Mouse (Mus musculus): ENCODE results near the gene Tmem106b. TPM values are rescaled to one million over a fixed set of nuclear protein-coding genes. Genes with fewer than 3 reads are reported as not detected.

Gene Tmem106b
- polyA plus RNA-seq, 1 experiment from 2014 or later = 31.5 TPM

DNA sequence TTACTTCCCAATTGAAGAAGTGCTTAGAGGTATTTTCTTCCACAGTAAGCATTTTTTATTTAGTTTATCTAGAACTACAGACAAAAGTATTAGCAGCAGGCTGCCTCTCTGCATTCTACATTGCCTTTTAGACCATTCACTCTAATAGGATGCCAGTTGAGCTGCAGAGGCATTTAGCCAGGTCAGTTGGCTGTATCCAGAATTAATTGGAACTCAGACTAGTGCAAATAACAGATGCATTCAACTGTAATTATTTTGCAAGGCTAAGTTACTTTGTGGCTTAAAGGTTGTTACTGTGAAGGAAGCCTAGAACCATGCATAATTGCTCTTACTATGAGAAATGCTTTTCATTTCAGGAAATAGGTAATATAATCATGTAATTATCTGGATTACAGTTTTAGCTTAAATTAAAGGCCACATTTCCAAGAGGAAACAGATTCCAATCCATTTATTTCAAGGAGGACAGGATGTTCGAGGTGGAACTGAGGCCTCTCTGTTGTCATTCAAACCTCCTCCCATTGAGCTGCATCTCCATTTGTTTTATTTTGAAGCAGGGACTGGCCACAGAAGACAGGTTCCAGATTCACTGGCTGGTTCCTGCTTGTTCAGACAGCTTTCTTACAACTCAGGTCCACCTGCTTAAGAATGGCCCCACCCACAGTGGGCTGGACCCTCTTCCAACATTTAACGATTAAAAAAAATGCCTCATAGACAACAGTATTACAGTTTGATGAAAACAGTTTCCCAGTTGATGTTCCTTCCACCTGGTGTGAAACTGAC is 27.3 kb downstream of the Tmem106b start:
- no peak overlapping the region for H3K4me3 ChIP-seq (ENCODE audit: low read depth, low read length)
- no peaks in the 10 kb centered on the region for H3K27me3 ChIP-seq (ENCODE audit: insufficient read depth, low read length)
- no peaks in the 10 kb centered on the region for H3K36me3 ChIP-seq (ENCODE audit: insufficient read depth)
- no peak overlapping the region for H3K9ac ChIP-seq
- 79% methylated on average over 2 of the region's 2 CpGs for WGBS
- H3K4me1 ChIP-seq (ENCODE audit: insufficient read depth) = no peaks in the 10 kb centered on the region
- H3K27ac ChIP-seq (ENCODE audit: low read depth) = no peak overlapping the region
- no peak for ATAC-seq (ENCODE audit: insufficient read depth)
- H3K4me2 ChIP-seq = no peak overlapping the region
- TF ChIP-seq CTCF (IDR thresholded peaks at IDR 0.05; ENCODE audit: low read depth) = no peak
- DNase-seq = no peak
- no peaks in the 10 kb centered on the region for H3K9me3 ChIP-seq (ENCODE audit: low read depth, low read length)

GRCm38 (mm10) chr6:13100137-13100536 is 30.6 kb downstream of the Tmem106b start:
- H3K36me3 ChIP-seq (ENCODE audit: insufficient read depth) = no peaks in the 10 kb centered on the region
- H3K4me3 ChIP-seq (ENCODE audit: low read depth, low read length) = no peak overlapping the region
- no peaks in the 10 kb centered on the region for H3K27me3 ChIP-seq (ENCODE audit: insufficient read depth, low read length)
- no peaks in the 10 kb centered on the region for H3K9me3 ChIP-seq (ENCODE audit: low read depth, low read length)
- H3K4me1 ChIP-seq (ENCODE audit: insufficient read depth) = no peaks in the 10 kb centered on the region
- ATAC-seq (ENCODE audit: insufficient read depth) = no peak
- no peak overlapping the region for H3K9ac ChIP-seq
- H3K4me2 ChIP-seq = no peak overlapping the region
- H3K27ac ChIP-seq (ENCODE audit: low read depth) = no peak overlapping the region
- WGBS = 76% methylated on average over 2 of the region's 2 CpGs
- TF ChIP-seq CTCF (IDR thresholded peaks at IDR 0.05; ENCODE audit: low read depth) = no peak
- no peak for DNase-seq

DNA sequence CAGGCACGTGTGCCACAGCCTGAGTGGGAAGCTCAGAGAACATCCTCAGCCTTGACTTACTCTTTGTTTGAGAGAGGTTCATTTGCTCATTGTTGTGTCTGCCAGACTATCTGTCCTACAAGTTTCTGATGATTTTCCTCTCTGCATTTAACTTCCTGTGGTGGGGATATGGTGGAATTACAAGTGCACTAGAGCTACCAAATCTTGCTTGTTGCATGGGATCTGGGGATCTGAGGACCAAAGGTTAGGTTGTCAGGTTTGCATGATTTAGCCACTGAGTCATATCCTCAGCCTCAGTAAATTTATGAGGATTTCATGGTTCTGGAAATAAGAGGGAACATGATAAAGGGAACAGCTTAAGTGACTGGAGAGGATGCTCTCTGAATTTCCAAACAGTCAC is 39.1 kb downstream of the Tmem106b start:
- no peak for ATAC-seq (ENCODE audit: insufficient read depth)
- WGBS = 76% methylated on average over 1 of the region's 1 CpGs
- H3K27me3 ChIP-seq (ENCODE audit: insufficient read depth, low read length) = no peaks in the 10 kb centered on the region
- no peak for TF ChIP-seq CTCF (IDR thresholded peaks at IDR 0.05; ENCODE audit: low read depth)
- no peak for DNase-seq
- H3K9me3 ChIP-seq (ENCODE audit: low read depth, low read length) = no peaks in the 10 kb centered on the region
- H3K9ac ChIP-seq = no peak overlapping the region
- no peak overlapping the region for H3K4me2 ChIP-seq
- no peak overlapping the region for H3K4me3 ChIP-seq (ENCODE audit: low read depth, low read length)
- H3K36me3 ChIP-seq (ENCODE audit: insufficient read depth) = no peaks in the 10 kb centered on the region
- H3K27ac ChIP-seq (ENCODE audit: low read depth) = no peak overlapping the region
- no peaks in the 10 kb centered on the region for H3K4me1 ChIP-seq (ENCODE audit: insufficient read depth)

- Histone ChIP-seq H3K9ac (no peak overlapping the region), H3K4me3 (ENCODE audit: low read depth, low read length) (no peak overlapping the region), H3K27me3 (ENCODE audit: insufficient read depth, low read length) (no peaks in the 10 kb centered on the region), H3K27ac (ENCODE audit: low read depth) (no peak overlapping the region), H3K4me1 (ENCODE audit: insufficient read depth) (no peaks in the 10 kb centered on the region), H3K9me3 (ENCODE audit: low read depth, low read length) (no peaks in the 10 kb centered on the region), H3K4me2 (no peak overlapping the region), H3K36me3 (ENCODE audit: insufficient read depth) (no peaks in the 10 kb centered on the region)
- ATAC-seq (ENCODE audit: insufficient read depth) (no peak), DNase-seq (no peak)
- TF ChIP-seq CTCF (IDR thresholded peaks at IDR 0.05; ENCODE audit: low read depth) = no peak
- WGBS = 90% methylated on average over 1 of the region's 1 CpGs
Observed at GRCm38 (mm10) chr6:13137255-13137654, 67.7 kb downstream of the Tmem106b start.

Other genes starting within 250 kb of the Tmem106b start
- 0.03 and 0.08 TPM in 2 replicates for gene Vwde, start 155.2 kb downstream of the Tmem106b start, polyA plus RNA-seq (2014; fragmentation: Nextera tagmentation; extraction: Ambion mirVana)

Data from lung, embryonic 14.5 days (tissue).